Mouse (Mus musculus): ENCODE data around the gene Plbd1. TPM values are rescaled to one million over a fixed set of nuclear protein-coding genes. Genes with fewer than 3 reads are reported as not detected.

The Plbd1 gene
- polyA plus RNA-seq, 1 experiment: 0.03 TPM

DNA sequence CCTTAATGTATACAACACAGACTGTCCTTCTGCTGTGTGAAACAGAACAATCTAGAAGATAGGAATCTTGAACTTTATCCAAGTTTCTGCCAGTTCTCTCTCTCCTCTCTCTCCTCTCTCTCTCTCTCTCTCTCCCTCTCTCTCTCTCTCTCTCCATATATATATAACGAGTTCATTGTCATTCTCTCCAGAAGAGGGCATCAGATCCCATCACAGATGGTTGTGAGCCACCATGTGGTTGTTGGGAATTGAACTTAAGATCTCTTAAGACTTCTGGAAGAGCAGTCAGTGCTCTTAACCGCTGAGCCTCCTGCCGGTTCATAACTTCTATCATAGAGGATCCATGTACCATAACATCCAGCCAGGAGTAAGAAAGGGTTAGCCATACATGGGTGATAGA is 26.7 kb downstream of the Plbd1 start:
- peaks cover 11% of the 10 kb centered on the region for H3K9me3 ChIP-seq (ENCODE audit: control insufficient read depth, low read length)
- H3K4me1 ChIP-seq (ENCODE audit: control insufficient read depth): no peaks in the 10 kb centered on the region
- no peaks in the 10 kb centered on the region for H3K36me3 ChIP-seq (ENCODE audit: control insufficient read depth)
- no peak for TF ChIP-seq GATA1 (IDR thresholded peaks at IDR 0.05; ENCODE audit: low read length)
- no peak for TF ChIP-seq TAL1 (IDR thresholded peaks at IDR 0.05; ENCODE audit: low read length)
- no peak overlapping the region for H3K4me3 ChIP-seq (replicated peaks)
- H3K27me3 ChIP-seq (ENCODE audit: control insufficient read depth): no peaks in the 10 kb centered on the region

DNA sequence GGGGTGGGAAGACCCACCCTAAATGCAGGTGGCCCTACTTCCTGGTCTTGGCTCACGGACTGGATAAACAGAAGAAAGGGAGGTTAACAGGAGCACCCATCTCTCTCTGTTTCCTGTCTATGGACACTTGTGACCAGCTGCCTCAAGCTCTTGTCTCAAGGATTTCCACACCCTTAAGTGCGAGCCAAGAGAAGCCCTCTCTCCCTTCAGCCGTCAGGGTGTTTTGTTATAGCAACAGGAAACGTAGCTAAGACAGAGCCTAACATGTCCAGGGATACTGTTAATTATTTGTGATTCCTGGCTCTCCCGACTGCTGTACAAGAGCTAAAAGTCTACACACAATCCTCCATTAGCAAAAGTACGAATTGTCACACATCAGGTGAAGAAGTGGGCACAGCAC is 28.0 kb downstream of the Plbd1 start:
- Histone ChIP-seq H3K27me3 (ENCODE audit: control insufficient read depth) (no peaks in the 10 kb centered on the region), H3K9me3 (ENCODE audit: control insufficient read depth, low read length) (peaks cover 11% of the 10 kb centered on the region), H3K4me3 (replicated peaks) (no peak overlapping the region), H3K4me1 (ENCODE audit: control insufficient read depth) (no peaks in the 10 kb centered on the region), H3K36me3 (ENCODE audit: control insufficient read depth) (no peaks in the 10 kb centered on the region)
- no peak for TF ChIP-seq TAL1 (IDR thresholded peaks at IDR 0.05; ENCODE audit: low read length)
- TF ChIP-seq GATA1 (IDR thresholded peaks at IDR 0.05; ENCODE audit: low read length): no peak

DNA sequence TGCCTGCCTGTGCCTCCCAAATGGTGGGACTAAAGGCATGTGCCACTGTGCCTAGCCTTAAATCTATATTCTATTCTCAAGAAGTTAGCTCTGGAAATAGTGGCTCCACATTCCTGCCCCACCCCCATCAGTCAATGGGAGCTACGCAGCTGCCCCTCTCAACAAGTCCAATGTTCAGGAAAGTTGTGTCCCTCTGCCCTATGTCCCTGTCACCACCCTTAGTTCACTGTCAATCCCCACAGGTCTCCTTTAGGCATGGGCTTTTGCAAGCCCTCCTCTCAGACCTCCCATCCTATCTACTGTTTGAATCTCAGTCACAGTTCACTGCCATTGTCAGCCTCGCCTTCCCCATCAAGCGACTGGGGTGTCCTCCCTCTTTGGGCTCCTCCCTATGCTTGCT is 28.6 kb downstream of the Plbd1 start:
- Histone ChIP-seq H3K9me3 (ENCODE audit: control insufficient read depth, low read length) (peaks cover 11% of the 10 kb centered on the region), H3K36me3 (ENCODE audit: control insufficient read depth) (no peaks in the 10 kb centered on the region), H3K27me3 (ENCODE audit: control insufficient read depth) (no peaks in the 10 kb centered on the region), H3K4me3 (replicated peaks) (no peak overlapping the region), H3K4me1 (ENCODE audit: control insufficient read depth) (no peaks in the 10 kb centered on the region)
- TF ChIP-seq TAL1 (IDR thresholded peaks at IDR 0.05; ENCODE audit: low read length): no peak
- no peak for TF ChIP-seq GATA1 (IDR thresholded peaks at IDR 0.05; ENCODE audit: low read length)

DNA sequence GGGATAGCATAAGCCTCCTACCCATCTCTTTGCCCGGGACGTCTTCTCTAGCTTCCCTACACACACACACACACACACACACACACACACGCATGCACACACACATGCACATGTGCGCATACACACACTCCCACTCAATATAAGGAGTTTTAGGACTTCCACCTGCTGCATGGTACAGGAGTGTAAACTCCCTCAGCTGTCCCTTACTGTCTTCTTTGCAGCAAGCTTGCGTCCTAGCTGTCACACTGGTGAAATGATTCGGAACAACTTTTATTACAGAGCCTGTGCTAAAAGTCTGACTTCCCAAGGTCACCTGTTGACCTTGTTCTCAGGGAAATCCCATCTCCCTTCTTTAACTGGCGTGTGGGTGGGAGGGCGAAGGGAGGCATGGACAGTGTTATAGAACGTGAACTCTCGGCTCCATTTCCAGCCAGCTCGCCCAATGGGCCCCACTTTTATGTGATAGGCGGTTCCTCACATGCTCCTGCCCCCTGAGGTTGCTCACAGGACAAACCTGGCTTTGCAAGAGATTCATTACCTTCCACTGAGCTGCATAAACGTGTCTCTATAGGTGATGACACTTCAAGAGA is 29.7 kb downstream of the Plbd1 start:
- Histone ChIP-seq H3K27me3 (ENCODE audit: control insufficient read depth) (no peaks in the 10 kb centered on the region), H3K4me1 (ENCODE audit: control insufficient read depth) (no peaks in the 10 kb centered on the region), H3K4me3 (replicated peaks) (no peak overlapping the region), H3K36me3 (ENCODE audit: control insufficient read depth) (no peaks in the 10 kb centered on the region), H3K9me3 (ENCODE audit: control insufficient read depth, low read length) (peaks cover 11% of the 10 kb centered on the region)
- TF ChIP-seq TAL1 (IDR thresholded peaks at IDR 0.05; ENCODE audit: low read length): no peak
- TF ChIP-seq GATA1 (IDR thresholded peaks at IDR 0.05; ENCODE audit: low read length): no peak

DNA sequence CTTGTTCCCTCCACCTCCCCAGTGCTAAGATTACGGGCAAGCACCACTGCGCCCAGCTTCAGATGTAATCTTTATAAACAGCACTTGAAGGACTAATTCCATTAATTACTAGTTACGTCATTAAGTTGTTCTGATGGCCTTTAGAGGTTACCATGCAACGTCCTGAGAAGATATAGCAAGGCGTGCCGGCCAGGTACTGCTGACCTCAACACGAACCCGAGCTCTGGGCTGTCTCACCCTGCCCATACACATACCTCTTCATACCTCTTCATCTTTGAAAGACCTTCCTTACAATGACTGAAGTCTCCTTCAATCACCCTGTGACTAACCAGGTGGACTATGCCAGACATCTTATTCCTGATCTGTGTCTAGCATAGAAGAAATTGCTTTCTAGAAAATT is 30.2 kb downstream of the Plbd1 start:
- no peak for TF ChIP-seq TAL1 (IDR thresholded peaks at IDR 0.05; ENCODE audit: low read length)
- TF ChIP-seq GATA1 (IDR thresholded peaks at IDR 0.05; ENCODE audit: low read length): no peak
- H3K27me3 ChIP-seq (ENCODE audit: control insufficient read depth): no peaks in the 10 kb centered on the region
- no peaks in the 10 kb centered on the region for H3K36me3 ChIP-seq (ENCODE audit: control insufficient read depth)
- no peaks in the 10 kb centered on the region for H3K4me1 ChIP-seq (ENCODE audit: control insufficient read depth)
- H3K4me3 ChIP-seq (replicated peaks): no peak overlapping the region
- H3K9me3 ChIP-seq (ENCODE audit: control insufficient read depth, low read length): peaks cover 11% of the 10 kb centered on the region

DNA sequence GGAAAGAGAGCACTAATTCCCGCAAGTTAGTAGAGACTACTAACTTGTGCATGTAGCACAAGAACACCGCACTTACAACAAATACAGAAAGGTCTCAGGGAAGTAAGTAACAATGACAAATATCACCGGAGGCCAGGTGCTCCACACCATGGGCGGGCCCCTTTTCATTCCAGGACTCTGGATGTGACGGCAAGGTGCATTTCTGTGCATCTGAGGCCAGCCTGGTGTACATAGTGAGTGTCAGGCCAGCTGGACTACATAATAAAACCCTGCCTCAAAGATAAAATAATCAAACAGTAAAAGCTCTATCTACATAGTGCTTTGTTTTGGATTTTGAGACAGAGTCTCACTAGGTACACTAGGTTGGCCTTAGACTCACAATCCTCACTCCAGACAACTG is 32.1 kb downstream of the Plbd1 start:
- Histone ChIP-seq H3K4me3 (replicated peaks) (no peak overlapping the region), H3K4me1 (ENCODE audit: control insufficient read depth) (no peaks in the 10 kb centered on the region), H3K27me3 (ENCODE audit: control insufficient read depth) (no peaks in the 10 kb centered on the region), H3K36me3 (ENCODE audit: control insufficient read depth) (no peaks in the 10 kb centered on the region), H3K9me3 (ENCODE audit: control insufficient read depth, low read length) (peaks cover 8% of the 10 kb centered on the region; the same call in 1 of the 2 replicates)
- TF ChIP-seq TAL1 (IDR thresholded peaks at IDR 0.05; ENCODE audit: low read length): no peak

DNA sequence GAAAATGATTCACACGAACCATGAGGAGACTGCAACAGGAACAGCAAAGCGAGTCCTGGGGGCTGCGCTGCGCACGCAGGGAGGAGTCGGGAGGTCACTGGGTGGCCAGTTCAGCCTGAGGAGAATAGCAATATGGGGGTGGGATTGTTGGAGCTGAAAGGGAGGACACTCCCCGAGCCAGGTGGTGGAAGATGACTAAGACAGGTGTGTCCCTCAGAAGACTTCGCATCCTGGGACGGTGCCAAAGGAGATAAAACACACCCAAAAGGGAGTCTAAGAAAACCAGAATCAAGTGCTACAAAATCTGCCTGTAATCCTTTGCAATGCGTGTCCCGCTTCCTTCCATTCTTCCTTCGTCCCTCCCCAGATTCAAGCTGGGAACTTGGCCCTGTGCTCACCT is 36.3 kb downstream of the Plbd1 start:
- no peaks in the 10 kb centered on the region for H3K9me3 ChIP-seq (ENCODE audit: control insufficient read depth, low read length)

DNA sequence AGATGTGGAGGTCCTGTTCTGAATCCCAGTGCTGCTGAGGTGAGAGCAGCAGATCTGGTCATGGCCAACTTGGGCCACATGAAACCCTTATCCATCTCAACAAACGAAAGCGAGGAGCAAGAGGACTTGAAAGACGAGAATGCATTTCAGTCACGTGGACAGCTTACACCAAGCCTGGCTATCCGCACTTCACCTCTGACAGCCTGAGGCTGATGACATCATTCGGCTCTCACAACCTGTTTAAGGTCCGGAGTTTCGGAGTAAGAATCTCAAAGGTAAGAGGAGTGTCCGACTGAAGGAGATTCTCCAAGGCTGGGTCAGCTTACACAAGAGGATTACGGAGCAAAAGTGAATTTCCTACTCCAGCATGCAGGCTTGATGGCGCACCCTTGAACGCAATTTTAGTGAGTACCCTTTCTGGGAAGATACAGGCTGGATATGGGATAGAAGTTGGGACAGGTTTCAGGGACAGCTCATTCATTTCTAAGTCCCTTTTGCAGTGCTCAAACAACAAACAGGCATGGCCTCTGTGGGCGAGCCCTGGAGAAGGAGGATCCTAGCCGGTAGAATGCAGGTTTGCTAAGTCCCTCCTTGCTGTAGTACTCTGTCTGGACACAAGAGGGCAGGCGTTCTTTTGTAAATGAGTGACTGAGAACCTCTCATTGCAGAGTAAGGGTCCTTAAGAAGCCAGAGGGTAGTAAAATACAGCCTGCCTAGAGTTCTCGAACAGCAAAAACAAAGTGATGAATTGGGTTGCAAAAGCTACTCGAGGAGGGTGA is 41.2 kb downstream of the Plbd1 start:
- TF ChIP-seq TAL1 (IDR thresholded peaks at IDR 0.05; ENCODE audit: low read length): no peak
- TF ChIP-seq GATA1 (IDR thresholded peaks at IDR 0.05; ENCODE audit: low read length): no peak
- Histone ChIP-seq H3K36me3 (ENCODE audit: control insufficient read depth) (no peaks in the 10 kb centered on the region), H3K4me3 (replicated peaks) (no peak overlapping the region), H3K9me3 (ENCODE audit: control insufficient read depth, low read length) (no peaks in the 10 kb centered on the region), H3K27me3 (ENCODE audit: control insufficient read depth) (no peaks in the 10 kb centered on the region), H3K4me1 (ENCODE audit: control insufficient read depth) (no peaks in the 10 kb centered on the region)

More for the DNA sequence above, 36.3 kb downstream of the Plbd1 start:
- no peaks in the 10 kb centered on the region for H3K4me1 ChIP-seq (ENCODE audit: control insufficient read depth)
- H3K27me3 ChIP-seq (ENCODE audit: control insufficient read depth): no peaks in the 10 kb centered on the region
- TF ChIP-seq GATA1 (IDR thresholded peaks at IDR 0.05; ENCODE audit: low read length) (no peak), TAL1 (IDR thresholded peaks at IDR 0.05; ENCODE audit: low read length) (no peak)
- no peak overlapping the region for H3K4me3 ChIP-seq (replicated peaks)
- H3K36me3 ChIP-seq (ENCODE audit: control insufficient read depth): no peaks in the 10 kb centered on the region

DNA sequence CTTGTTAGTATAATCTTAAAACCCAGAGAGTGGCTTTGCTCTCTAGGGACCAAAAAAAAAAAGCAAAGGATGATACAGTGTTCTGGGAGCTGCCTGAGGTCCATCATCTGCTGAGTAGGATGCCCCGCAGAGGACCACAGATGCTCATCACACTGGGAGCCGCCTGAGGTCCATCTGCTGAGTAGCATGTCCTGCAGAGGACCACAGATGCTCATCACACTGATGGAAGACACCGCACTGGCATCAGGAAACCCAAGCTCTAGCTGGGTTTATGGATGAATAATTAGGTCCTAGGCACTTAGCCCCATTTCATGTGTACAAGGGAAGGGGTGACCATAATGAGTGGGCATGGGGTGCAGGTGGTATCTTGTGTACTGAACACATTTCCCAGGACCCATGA is 47.6 kb downstream of the Plbd1 start:
- Histone ChIP-seq H3K4me1 (ENCODE audit: control insufficient read depth) (no peaks in the 10 kb centered on the region), H3K4me3 (replicated peaks) (no peak overlapping the region), H3K9me3 (ENCODE audit: control insufficient read depth, low read length) (peaks cover 13% of the 10 kb centered on the region), H3K27me3 (ENCODE audit: control insufficient read depth) (no peaks in the 10 kb centered on the region), H3K36me3 (ENCODE audit: control insufficient read depth) (peaks cover 39% of the 10 kb centered on the region)
- no peak for TF ChIP-seq TAL1 (IDR thresholded peaks at IDR 0.05; ENCODE audit: low read length)
- no peak for TF ChIP-seq GATA1 (IDR thresholded peaks at IDR 0.05; ENCODE audit: low read length)
